15 mouse cellular contexts compared by ENCODE assay signal in the genomic region with DNA sequence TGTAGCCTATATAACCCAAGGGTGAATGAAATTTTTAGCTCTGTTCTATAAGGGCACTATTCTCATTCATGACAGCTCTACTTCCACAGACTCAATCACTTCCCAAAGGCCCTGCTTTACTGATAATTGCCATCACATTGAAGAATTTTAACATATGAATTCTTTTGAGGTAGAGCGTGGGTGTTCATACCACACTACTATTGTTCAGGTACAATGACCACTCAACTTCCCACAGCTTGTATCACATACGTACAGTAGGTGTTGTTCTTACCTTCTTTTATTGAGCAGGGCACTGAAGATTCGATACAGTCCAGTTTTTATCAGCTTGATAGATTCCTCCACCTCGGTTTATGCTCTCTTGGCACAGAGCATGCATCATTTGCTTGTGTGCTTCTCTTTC.
"Had no signal": no experiment of that assay in that cellular context is flagged by ENCODE, and none has a peak within 500 bp of the region (broad histone marks: within the 10 kb centered on the region; RNA-seq: fewer than 3 reads in every experiment).

No protein-coding gene starts in this region.

- DNase-seq: cerebellum, adult 9-11 months; cerebellum, postnatal 10 days; cerebellum, postnatal 14 days; cerebellum, postnatal 25 days; cerebellum, postnatal 36 days; embryo, embryonic 11 days; forebrain, postnatal 0 days; gastrocnemius, adult 2 months; gastrocnemius, postnatal 10 days; gastrocnemius, postnatal 14 days; gastrocnemius, postnatal 25 days; gastrocnemius, postnatal 36 days; heart, adult 11 months; heart, adult 18-20 months; heart, adult 2 months had no signal
